Mouse (Mus musculus) limb, embryonic 10.5 days (tissue): ENCODE results near the gene Fam189b. TPM values are rescaled to one million over a fixed set of nuclear protein-coding genes. Genes with fewer than 3 reads are reported as not detected.

ENCODE experiments used
- DNase-seq: peaks from one replicate; pipeline ENCODE4 v3.0.0-alpha.2; 2017; ENCODE audit warnings: low spot score
- H3K27ac ChIP-seq: fragments of 300-500 bp; sonication (generic); 2 replicates; pipeline ENCODE4 v1.5.1; 2016; ENCODE audit warnings: mild to moderate bottlenecking
- H3K27me3 ChIP-seq: fragments of 300-500 bp; sonication (generic); 2 replicates; pipeline ENCODE4 v1.6.1; 2016; ENCODE audit warnings: low read depth, mild to moderate bottlenecking; ENCODE audit not compliant: poor library complexity, severe bottlenecking
- H3K36me3 ChIP-seq: fragments of 300-500 bp; sonication (generic); 2 replicates; pipeline ENCODE4 v1.6.1; 2016; ENCODE audit warnings: mild to moderate bottlenecking, moderate library complexity
- H3K4me1 ChIP-seq: fragments of 300-500 bp; sonication (generic); 2 replicates; pipeline ENCODE4 v1.6.1; 2016
- H3K4me3 ChIP-seq: fragments of 300-500 bp; sonication (generic); 2 replicates; pipeline ENCODE4 v1.5.1; 2016; ENCODE audit warnings: mild to moderate bottlenecking, moderate library complexity
- H3K9me3 ChIP-seq: fragments of 300-500 bp; sonication (generic); replicated peaks from 2 replicates; pipeline ENCODE4 v1.6.1; 2016; ENCODE audit warnings: mild to moderate bottlenecking
- WGBS: fragments of 180-500 bp; shearing (Covaris S2); methylation state at CpG from one replicate; pipeline ENCODE4 v1.1.7; 2016; 5-methylcytosine and 5-hydroxymethylcytosine counted together
- polyA plus RNA-seq: library from polyadenylated mRNA; unstranded; fragments of >200 nt; fragmentation: Nextera tagmentation; extraction: Ambion mirVana; gene quantifications from 2 replicates; pipeline ENCODE4 v1.2.1, GENCODE M21; 2016

Gene Fam189b
- polyA plus RNA-seq, 1 experiment from 2014 or later = 35.0 TPM

- no peaks in the 10 kb centered on the region for H3K9me3 ChIP-seq
- H3K27me3 ChIP-seq = peaks cover 66% of the 10 kb centered on the region
- H3K27ac ChIP-seq = peak overlapping the region; percentile 87
- H3K36me3 ChIP-seq = peaks cover 23% of the 10 kb centered on the region
- DNase-seq = peak; percentile 95
- 0% methylated on average over 20 of the region's 20 CpGs for WGBS
- H3K4me3 ChIP-seq = peak overlapping the region; percentile 66
- H3K4me1 ChIP-seq = peaks cover 50% of the 10 kb centered on the region
These were observed 45.2 kb downstream of the Fam189b start for GRCm38 (mm10) chr3:89228180-89228549.

GRCm38 (mm10) chr3:89228836-89229235, 45.9 kb downstream of the Fam189b start, which contains the start of gene Muc1:
Gene Muc1 (plus strand): TSS chr3:89229057.
- Histone ChIP-seq H3K4me3 (peak within 1 kb of the TSS; percentile 66), H3K27me3 (peaks cover 66% of the 10 kb centered on the region), H3K9me3 (no peaks in the 10 kb centered on the region), H3K36me3 (peaks cover 16% of the 10 kb centered on the region), H3K27ac (peak within 1 kb of the TSS; percentile 87), H3K4me1 (peaks cover 50% of the 10 kb centered on the region)
- WGBS = 16% methylated on average over 10 of the region's 10 CpGs
- DNase-seq = no peak

- H3K4me1 ChIP-seq = peaks cover 50% of the 10 kb centered on the region
- H3K27me3 ChIP-seq = peaks cover 66% of the 10 kb centered on the region
- no peak overlapping the region for H3K4me3 ChIP-seq
- DNase-seq = no peak
- WGBS = 61% methylated on average over 4 of the region's 4 CpGs
- peaks cover 12% of the 10 kb centered on the region for H3K36me3 ChIP-seq
- no peak overlapping the region for H3K27ac ChIP-seq
- H3K9me3 ChIP-seq = no peaks in the 10 kb centered on the region
These were observed 46.3 kb downstream of the Fam189b start for GRCm38 (mm10) chr3:89229276-89229675.

- Histone ChIP-seq H3K36me3 (peaks cover 7% of the 10 kb centered on the region), H3K9me3 (no peaks in the 10 kb centered on the region), H3K27ac (no peak overlapping the region), H3K4me1 (peaks cover 41% of the 10 kb centered on the region), H3K4me3 (no peak overlapping the region), H3K27me3 (peaks cover 61% of the 10 kb centered on the region)
- 94% methylated on average over 2 of the region's 2 CpGs for WGBS
- no peak for DNase-seq
These were observed 47.6 kb downstream of the Fam189b start for GRCm38 (mm10) chr3:89230561-89230960.

- Histone ChIP-seq H3K27ac (no peak overlapping the region), H3K9me3 (no peaks in the 10 kb centered on the region), H3K4me1 (peaks cover 36% of the 10 kb centered on the region), H3K27me3 (peaks cover 58% of the 10 kb centered on the region), H3K4me3 (no peak overlapping the region), H3K36me3 (peaks cover 11% of the 10 kb centered on the region)
- 76% methylated on average over 7 of the region's 7 CpGs for WGBS
- DNase-seq = no peak
These were observed 48.4 kb downstream of the Fam189b start for GRCm38 (mm10) chr3:89231345-89231744.

GRCm38 (mm10) chr3:89231772-89232275, 48.9 kb downstream of the Fam189b start:
- WGBS = 75% methylated on average over 16 of the region's 16 CpGs
- Histone ChIP-seq H3K27me3 (peaks cover 57% of the 10 kb centered on the region), H3K4me1 (peaks cover 31% of the 10 kb centered on the region), H3K36me3 (peaks cover 16% of the 10 kb centered on the region), H3K27ac (no peak overlapping the region), H3K4me3 (no peak overlapping the region), H3K9me3 (no peaks in the 10 kb centered on the region)
- DNase-seq = no peak

GRCm38 (mm10) chr3:89232614-89233013, 49.7 kb downstream of the Fam189b start:
- Histone ChIP-seq H3K27me3 (peaks cover 57% of the 10 kb centered on the region), H3K4me1 (peaks cover 24% of the 10 kb centered on the region), H3K4me3 (no peak overlapping the region), H3K36me3 (peaks cover 19% of the 10 kb centered on the region), H3K27ac (no peak overlapping the region), H3K9me3 (no peaks in the 10 kb centered on the region)
- 65% methylated on average over 6 of the region's 6 CpGs for WGBS
- DNase-seq = no peak

GRCm38 (mm10) chr3:89233562-89234110, 50.7 kb downstream of the Fam189b start:
- 84% methylated on average over 14 of the region's 14 CpGs for WGBS
- H3K36me3 ChIP-seq = peaks cover 29% of the 10 kb centered on the region
- no peak overlapping the region for H3K27ac ChIP-seq
- DNase-seq = no peak
- H3K9me3 ChIP-seq = no peaks in the 10 kb centered on the region
- H3K4me1 ChIP-seq = peaks cover 20% of the 10 kb centered on the region
- H3K27me3 ChIP-seq = peaks cover 54% of the 10 kb centered on the region
- H3K4me3 ChIP-seq = no peak overlapping the region

- peaks cover 16% of the 10 kb centered on the region; the same call in 1 of the 2 replicates for H3K4me1 ChIP-seq
- H3K9me3 ChIP-seq = no peaks in the 10 kb centered on the region
- 92% methylated on average over 10 of the region's 10 CpGs for WGBS
- peaks cover 25% of the 10 kb centered on the region for H3K27me3 ChIP-seq
- DNase-seq = no peak
- no peak overlapping the region for H3K4me3 ChIP-seq
- H3K36me3 ChIP-seq = peaks cover 40% of the 10 kb centered on the region
- H3K27ac ChIP-seq = peak overlapping the region; percentile 46; the same call in 1 of the 2 replicates
These were observed 53.6 kb downstream of the Fam189b start for GRCm38 (mm10) chr3:89236516-89236915.

GRCm38 (mm10) chr3:89237682-89238081, 54.7 kb downstream of the Fam189b start:
- Histone ChIP-seq H3K9me3 (no peaks in the 10 kb centered on the region), H3K27me3 (peaks cover 18% of the 10 kb centered on the region), H3K36me3 (peaks cover 46% of the 10 kb centered on the region), H3K27ac (no peak overlapping the region), H3K4me3 (no peak overlapping the region; the same call in 1 of the 2 replicates), H3K4me1 (peaks cover 9% of the 10 kb centered on the region; the same call in 1 of the 2 replicates)
- WGBS = 96% methylated on average over 21 of the region's 21 CpGs
- DNase-seq = no peak

GRCm38 (mm10) chr3:89238494-89238893, 55.6 kb downstream of the Fam189b start:
- H3K9me3 ChIP-seq = no peaks in the 10 kb centered on the region
- H3K4me3 ChIP-seq = no peak overlapping the region
- H3K4me1 ChIP-seq = peaks cover 13% of the 10 kb centered on the region
- H3K27ac ChIP-seq = no peak overlapping the region
- WGBS = 81% methylated on average over 12 of the region's 12 CpGs
- DNase-seq = no peak
- peaks cover 18% of the 10 kb centered on the region for H3K27me3 ChIP-seq
- peaks cover 46% of the 10 kb centered on the region for H3K36me3 ChIP-seq
